Comparison of ENCODE assay signal across 8 mouse cellular contexts in the genomic region with DNA sequence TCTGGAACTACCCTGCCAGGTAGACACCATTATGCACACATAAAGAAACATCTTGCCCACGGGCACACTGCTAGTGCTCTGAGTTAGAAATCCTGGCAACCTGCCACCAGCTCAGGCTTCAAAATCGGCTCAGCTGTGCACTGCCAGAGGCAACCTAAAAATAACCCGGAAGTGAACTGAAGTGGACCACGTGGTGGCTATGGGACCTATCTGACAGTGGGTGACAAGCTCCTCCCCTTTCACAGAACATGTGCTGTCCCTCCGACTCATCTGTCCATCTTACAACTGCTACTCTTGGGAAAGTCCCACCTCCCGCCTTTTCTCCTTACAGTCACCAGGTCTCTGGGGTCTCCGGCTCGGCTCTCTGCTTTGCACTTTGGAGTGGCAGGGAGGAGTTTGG. TPM values are rescaled to one million over a fixed set of nuclear protein-coding genes. Genes with fewer than 3 reads are reported as not detected.
DNase-seq lines count a peak whose midpoint lies in the region; ATAC-seq and TF ChIP-seq lines count a peak whose summit lies in the region.

No protein-coding gene starts in this region.

- peak; percentile 68 for ATAC-seq in liver, postnatal 0 days
- ATAC-seq in neural tube, embryonic 14.5 days (ENCODE audit: low read depth), result peak; percentile 47; the same call in 1 of the 2 replicates

- H3K27me3 ChIP-seq in embryonic facial prominence, embryonic 10.5 days (replicated peaks; ENCODE audit: low read depth, poor library complexity, severe bottlenecking), result no peaks in the 10 kb centered on the region
- H3K27me3 ChIP-seq in heart, embryonic 10.5 days (ENCODE audit: insufficient read depth, poor library complexity, severe bottlenecking), result no peaks in the 10 kb centered on the region
- H3K27me3 ChIP-seq in liver, postnatal 0 days (ENCODE audit: insufficient read depth, low read length), result no peaks in the 10 kb centered on the region
- no peaks in the 10 kb centered on the region for H3K27me3 ChIP-seq in neural tube, embryonic 14.5 days (ENCODE audit: control insufficient read depth, insufficient read depth, low read length)

- H3K9ac ChIP-seq in liver, postnatal 0 days (replicated peaks), result no peak overlapping the region
- H3K9ac ChIP-seq in neural tube, embryonic 14.5 days (replicated peaks; ENCODE audit: low read depth, low read length), result no peak overlapping the region

- H3K36me3 ChIP-seq in embryonic facial prominence, embryonic 10.5 days (replicated peaks), result 0 out of 2 replicates have a peak, but pooled peaks cover 3% of the 10 kb centered on the region
- no peaks in the 10 kb centered on the region for H3K36me3 ChIP-seq in heart, embryonic 10.5 days
- H3K36me3 ChIP-seq in liver, postnatal 0 days (replicated peaks; ENCODE audit: insufficient read depth, low read length), result 0 out of 2 replicates have a peak, but pooled peaks cover 5% of the 10 kb centered on the region
- no peaks in the 10 kb centered on the region for H3K36me3 ChIP-seq in neural tube, embryonic 14.5 days (ENCODE audit: control insufficient read depth, insufficient read depth, low read length)

- H3K4me1 ChIP-seq in embryonic facial prominence, embryonic 10.5 days, result peaks cover 37% of the 10 kb centered on the region
- peaks cover 59% of the 10 kb centered on the region for H3K4me1 ChIP-seq in heart, embryonic 10.5 days
- peaks cover 67% of the 10 kb centered on the region for H3K4me1 ChIP-seq in liver, postnatal 0 days (ENCODE audit: insufficient read depth)
- peaks cover 26% of the 10 kb centered on the region for H3K4me1 ChIP-seq in neural tube, embryonic 14.5 days (ENCODE audit: control insufficient read depth, insufficient read depth, low read length)

- DNase-seq in A20 (ENCODE audit: low read depth, low spot score) (peak; percentile 97), NIH3T3 (ENCODE audit: low read depth) (peak; percentile 72)
- peak; percentile 15 for DNase-seq in embryonic facial prominence, embryonic 10.5 days (ENCODE audit: low spot score)
- peak; percentile 91 for DNase-seq in heart, embryonic 10.5 days (ENCODE audit: low spot score)
- peak; percentile 34 to 52 for DNase-seq in kidney, adult 8-10 months
- peak; percentile 63 for DNase-seq in liver, postnatal 0 days
- peak; percentile 74 to 75 for DNase-seq in thymus, postnatal 10 days (ENCODE audit: low spot score in 2 of 2)

- no peak overlapping the region for H3K4me3 ChIP-seq in embryonic facial prominence, embryonic 10.5 days
- peak overlapping the region; percentile 20; the same call in 1 of the 2 replicates for H3K4me3 ChIP-seq in heart, embryonic 10.5 days
- H3K4me3 ChIP-seq in liver, postnatal 0 days (ENCODE audit: low read depth, low read length), result no peak overlapping the region
- no peak overlapping the region for H3K4me3 ChIP-seq in neural tube, embryonic 14.5 days (ENCODE audit: low read depth, low read length)

- 55% methylated on average over 8 of the region's 8 CpGs for WGBS in embryonic facial prominence, embryonic 10.5 days
- WGBS in heart, embryonic 10.5 days, result 29% methylated on average over 8 of the region's 8 CpGs
- 29% methylated on average over 8 of the region's 8 CpGs for WGBS in liver, postnatal 0 days (ENCODE audit: insufficient replicate concordance)
- 34% methylated on average over 8 of the region's 8 CpGs for WGBS in neural tube, embryonic 14.5 days

- TF ChIP-seq EP300 in liver, postnatal 0 days (IDR thresholded peaks at IDR 0.05; ENCODE audit: low read depth), result no peak; the same call in 1 of the 2 replicates

- H3K9me3 ChIP-seq in embryonic facial prominence, embryonic 10.5 days, result no peaks in the 10 kb centered on the region
- no peaks in the 10 kb centered on the region for H3K9me3 ChIP-seq in heart, embryonic 10.5 days
- H3K9me3 ChIP-seq in liver, postnatal 0 days (ENCODE audit: low read length), result no peaks in the 10 kb centered on the region
- no peaks in the 10 kb centered on the region for H3K9me3 ChIP-seq in neural tube, embryonic 14.5 days (ENCODE audit: control insufficient read depth, low read length)

- no peak for TF ChIP-seq CTCF in liver, postnatal 0 days (IDR thresholded peaks at IDR 0.05; ENCODE audit: low read depth)

- H3K27ac ChIP-seq in embryonic facial prominence, embryonic 10.5 days (replicated peaks), result no peak overlapping the region; the same call in 1 of the 2 replicates
- peak overlapping the region; percentile 70 for H3K27ac ChIP-seq in heart, embryonic 10.5 days
- H3K27ac ChIP-seq in liver, postnatal 0 days (ENCODE audit: low read depth), result peak overlapping the region; percentile 35
- H3K27ac ChIP-seq in neural tube, embryonic 14.5 days (ENCODE audit: low read depth, low read length), result no peak overlapping the region

- H3K4me2 ChIP-seq in liver, postnatal 0 days (ENCODE audit: low read depth, low read length), result peak overlapping the region; percentile 39; the same call in 1 of the 2 replicates
- H3K4me2 ChIP-seq in neural tube, embryonic 14.5 days (ENCODE audit: low read depth, low read length), result no peak overlapping the region

RNA-seq across cellular contexts. Expression of gene Ugcg, which starts 10.3 kb away (rescaled TPM):
- 9.1 and 9.9 TPM in 2 replicates for polyA plus RNA-seq in embryonic facial prominence, embryonic 10.5 days (2016; fragmentation: Nextera tagmentation; extraction: Ambion mirVana)
- polyA plus RNA-seq in heart, embryonic 10.5 days (2016; fragmentation: Nextera tagmentation; extraction: Ambion mirVana), result 8.2 and 9.7 TPM in 2 replicates
- 8.3 and 8.4 TPM in 2 replicates for polyA plus RNA-seq in liver, postnatal 0 days (2015; fragmentation: Nextera tagmentation; extraction: Ambion mirVana)
- 25.9 and 26.6 TPM in 2 replicates for polyA plus RNA-seq in neural tube, embryonic 14.5 days (2014; fragmentation: Nextera tagmentation; extraction: Ambion mirVana)

Comparison
In these comparisons a context has a peak if more than half of its experiments do, and no peak if none do; other contexts are left out.
1. DNase-seq: peak in every context shown above with its lines; median percentile 97 in A20; 91 in heart, embryonic 10.5 days; 74 in thymus, postnatal 10 days; 72 in NIH3T3; 63 in liver, postnatal 0 days; 43 in kidney, adult 8-10 months; 15 in embryonic facial prominence, embryonic 10.5 days.
2. H3K27ac ChIP-seq: peak in heart, embryonic 10.5 days (single experiment) and liver, postnatal 0 days (single experiment); none in embryonic facial prominence, embryonic 10.5 days (single experiment) and neural tube, embryonic 14.5 days (single experiment).